Mouse (Mus musculus) layer of hippocampus, adult 2 months (tissue): ENCODE measurements around the gene Nprl3. TPM values are rescaled to one million over a fixed set of nuclear protein-coding genes. Genes with fewer than 3 reads are reported as not detected.

Experiments used
- DNase-seq, 2 experiments: peaks; one replicate each; pipeline ENCODE4 v3.0.0; 2022; ENCODE audit warnings: low spot score in 2 of 2
- H3K27ac ChIP-seq: fragments of 200-600 bp; 2 replicates; pipeline ENCODE4 v1.8.1; 2022
- H3K4me3 ChIP-seq: fragments of 200-600 bp; 2 replicates; pipeline ENCODE4 v1.8.1; 2022; ENCODE audit warnings: mild to moderate bottlenecking
- CTCF ChIP-seq: fragments of 200-600 bp; conservative IDR thresholded peaks from 2 replicates; pipeline ENCODE4 v1.8.1; 2022; ENCODE audit warnings: antibody characterized with exemption, mild to moderate bottlenecking, moderate library complexity
- total RNA-seq, 2 experiments: library from RNA; stranded (reverse); gene quantifications; 2 replicates each; pipeline ENCODE4 v1.2.3; 2021

Nprl3 gene
- total RNA-seq, 2 experiments from 2014 or later: 62.0 to 64.1 TPM

DNA sequence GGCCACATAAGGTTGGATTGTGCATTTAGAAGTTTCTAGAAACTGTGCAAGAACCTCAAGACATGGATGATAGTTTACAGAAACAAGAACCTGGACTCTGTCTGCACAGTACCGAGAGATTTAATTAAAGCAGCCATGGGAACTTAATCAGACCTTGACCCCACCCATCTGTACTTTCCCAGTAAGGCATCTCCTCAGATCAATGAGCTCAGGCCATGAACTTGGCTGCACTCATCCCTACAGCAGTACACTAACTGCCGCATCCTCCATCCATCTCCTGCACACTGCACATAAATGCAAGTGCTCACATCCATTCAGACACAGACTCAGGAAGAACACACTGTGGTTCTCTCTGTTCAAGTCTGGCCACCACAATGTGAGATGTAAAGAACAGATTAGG, 13.1 kb upstream of the Nprl3 start:
- H3K4me3 ChIP-seq: no peak overlapping the region
- no peak for TF ChIP-seq CTCF
- H3K27ac ChIP-seq: no peak overlapping the region
- no peak for DNase-seq

- no peak overlapping the region for H3K27ac ChIP-seq
- DNase-seq: no peak
- H3K4me3 ChIP-seq: no peak overlapping the region
- no peak for TF ChIP-seq CTCF
Observed at GRCm38 (mm10) chr11:32278458-32278957, 11.0 kb upstream of the Nprl3 start.

- H3K4me3 ChIP-seq: no peak overlapping the region
- TF ChIP-seq CTCF: no peak
- DNase-seq: no peak
- H3K27ac ChIP-seq: no peak overlapping the region
Observed at GRCm38 (mm10) chr11:32277736-32278457, 10.4 kb upstream of the Nprl3 start.

GRCm38 (mm10) chr11:32276347-32276746, 8.8 kb upstream of the Nprl3 start, which contains the start of gene Hba-x:
TSS of gene Hba-x (plus strand) at chr11:32276400.
- no peak within 1 kb of the TSS for H3K27ac ChIP-seq
- TF ChIP-seq CTCF: no peak
- DNase-seq: no peak
- H3K4me3 ChIP-seq: no peak within 1 kb of the TSS

- no peak for DNase-seq
- no peak overlapping the region for H3K27ac ChIP-seq
Observed at GRCm38 (mm10) chr11:32271178-32271577, 3.7 kb upstream of the Nprl3 start.

GRCm38 (mm10) chr11:32268952-32269351, 1.4 kb upstream of the Nprl3 start:
- no peak overlapping the region for H3K27ac ChIP-seq
- DNase-seq: no peak
- no peak for TF ChIP-seq CTCF
- H3K4me3 ChIP-seq: no peak overlapping the region

More at GRCm38 (mm10) chr11:32271178-32271577, 3.7 kb upstream of the Nprl3 start:
- H3K4me3 ChIP-seq: no peak overlapping the region
- TF ChIP-seq CTCF: no peak

- TF ChIP-seq CTCF: no peak
- H3K27ac ChIP-seq: peak overlapping the region; percentile 98
- H3K4me3 ChIP-seq: peak overlapping the region; percentile 71
- no peak for DNase-seq
Observed at GRCm38 (mm10) chr11:32267964-32268363, 457 bp upstream of the Nprl3 start.

- Histone ChIP-seq H3K4me3 (peak overlapping the region; percentile 71), H3K27ac (peak overlapping the region; percentile 98)
- no peak for DNase-seq
- no peak for TF ChIP-seq CTCF
Observed at GRCm38 (mm10) chr11:32266776-32267175, 731 bp downstream of the Nprl3 start.

GRCm38 (mm10) chr11:32266194-32266593, 1.3 kb downstream of the Nprl3 start:
- Histone ChIP-seq H3K4me3 (no peak overlapping the region; the same call in 1 of the 2 replicates), H3K27ac (peak overlapping the region; percentile 3; the same call in 1 of the 2 replicates)
- no peak for DNase-seq
- TF ChIP-seq CTCF: no peak

DNA sequence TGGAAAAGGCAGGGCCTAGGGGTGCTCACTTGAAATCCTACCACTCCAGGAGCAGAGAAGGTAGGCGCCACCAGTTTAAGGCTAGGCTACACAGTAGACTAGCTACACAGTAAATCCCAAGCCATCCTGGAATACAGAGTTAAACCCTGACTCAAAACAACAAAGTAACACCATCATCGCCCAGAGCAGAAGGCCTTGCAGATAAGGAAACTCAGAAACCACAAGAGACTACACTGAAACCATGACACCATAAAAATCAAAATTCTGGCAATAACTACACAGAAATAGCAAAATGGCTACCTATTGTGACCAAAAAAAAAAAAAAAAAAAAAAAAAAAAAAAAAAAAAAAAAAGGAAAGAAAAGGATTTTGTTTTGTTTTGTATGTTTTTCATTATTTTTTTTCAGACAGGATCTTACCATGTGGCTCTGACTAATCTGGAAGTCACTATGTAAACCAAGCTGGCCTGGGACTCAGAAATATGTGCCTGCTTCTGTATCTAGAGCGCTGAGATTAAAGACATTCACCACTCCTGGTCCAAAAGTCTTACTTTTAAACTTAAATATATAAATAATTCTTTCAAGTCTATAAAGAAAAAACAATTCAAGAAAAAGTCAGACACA, 2.3 kb downstream of the Nprl3 start:
- DNase-seq: no peak
- H3K4me3 ChIP-seq: no peak overlapping the region
- H3K27ac ChIP-seq: no peak overlapping the region
- no peak for TF ChIP-seq CTCF

GRCm38 (mm10) chr11:32262674-32263415, 4.7 kb downstream of the Nprl3 start:
- no peak for DNase-seq
- H3K4me3 ChIP-seq: no peak overlapping the region
- no peak for TF ChIP-seq CTCF
- no peak overlapping the region for H3K27ac ChIP-seq

- TF ChIP-seq CTCF: no peak
- DNase-seq: no peak
- Histone ChIP-seq H3K4me3 (no peak overlapping the region), H3K27ac (peak overlapping the region; percentile 47; the same call in 1 of the 2 replicates)
Observed at GRCm38 (mm10) chr11:32256566-32256965, 10.9 kb downstream of the Nprl3 start.

DNA sequence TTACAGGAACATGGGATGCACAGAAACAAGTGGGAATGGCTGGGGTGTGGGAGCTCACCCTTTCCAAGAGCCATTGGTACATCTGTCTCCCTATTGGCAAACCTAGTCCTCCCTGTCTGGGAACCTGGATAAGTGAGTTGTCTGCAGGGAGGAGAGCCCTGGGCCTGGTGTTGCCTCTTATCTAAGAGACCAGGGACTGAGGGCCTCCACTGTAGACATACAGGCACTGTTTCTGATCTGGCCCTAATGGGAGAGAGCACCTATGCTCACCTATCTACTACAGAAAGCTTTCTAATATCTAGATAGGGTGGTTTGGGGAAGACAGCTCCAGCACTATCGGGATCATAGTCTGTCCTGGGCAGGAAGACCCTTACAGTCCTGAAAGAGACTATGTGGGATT, 11.4 kb downstream of the Nprl3 start:
- Histone ChIP-seq H3K4me3 (no peak overlapping the region), H3K27ac (peak overlapping the region; percentile 47; the same call in 1 of the 2 replicates)
- TF ChIP-seq CTCF: no peak
- DNase-seq: no peak
